Comparison of ENCODE assay signal across 7 mouse cellular contexts in genomic region chr2:28467860-28468485, GRCm38 (mm10). TPM values are rescaled to one million over a fixed set of nuclear protein-coding genes. Genes with fewer than 3 reads are reported as not detected.
DNase-seq lines count a peak whose midpoint lies in the region; ATAC-seq lines count a peak whose summit lies in the region.

TSS of gene Mrps2 (plus strand) at chr2:28468066.

- peak within 1 kb of the TSS; percentile 96 for H3K4me3 ChIP-seq in embryonic facial prominence, embryonic 11.5 days (ENCODE audit: low read depth, low read length)
- H3K4me3 ChIP-seq in limb, embryonic 11.5 days (ENCODE audit: low read depth, low read length), result peak within 1 kb of the TSS; percentile 61
- peak within 1 kb of the TSS; percentile 97 for H3K4me3 ChIP-seq in midbrain, embryonic 14.5 days (replicated peaks; ENCODE audit: low read depth, low read length)

- under 1% methylated on average over 50 of the region's 52 CpGs for WGBS in embryonic facial prominence, embryonic 11.5 days
- under 1% methylated on average over 52 of the region's 52 CpGs for WGBS in limb, embryonic 11.5 days
- under 1% methylated on average over 52 of the region's 52 CpGs for WGBS in midbrain, embryonic 14.5 days

- no peak within 1 kb of the TSS for H3K27ac ChIP-seq in embryonic facial prominence, embryonic 11.5 days (replicated peaks; ENCODE audit: low read depth, low read length)
- no peak within 1 kb of the TSS for H3K27ac ChIP-seq in limb, embryonic 11.5 days (replicated peaks; ENCODE audit: low read depth, low read length)
- H3K27ac ChIP-seq in midbrain, embryonic 14.5 days (replicated peaks; ENCODE audit: low read depth, low read length), result 0 out of 2 replicates have a peak within 1 kb of the TSS, but pooled peaks have one; percentile 8

- H3K36me3 ChIP-seq in embryonic facial prominence, embryonic 11.5 days (replicated peaks; ENCODE audit: control insufficient read depth, insufficient read depth, low read depth, low read length), result peaks cover 14% of the 10 kb centered on the region
- H3K36me3 ChIP-seq in limb, embryonic 11.5 days (ENCODE audit: control insufficient read depth, insufficient read depth, low read length), result peaks cover 12% of the 10 kb centered on the region
- peaks cover 37% of the 10 kb centered on the region for H3K36me3 ChIP-seq in midbrain, embryonic 14.5 days (ENCODE audit: control insufficient read depth, insufficient read depth, low read length)

- no peaks in the 10 kb centered on the region for H3K4me1 ChIP-seq in embryonic facial prominence, embryonic 11.5 days (ENCODE audit: control insufficient read depth, insufficient read depth, low read length)
- H3K4me1 ChIP-seq in limb, embryonic 11.5 days (ENCODE audit: control insufficient read depth, insufficient read depth, low read length), result peaks cover 2% of the 10 kb centered on the region
- peaks cover 17% of the 10 kb centered on the region for H3K4me1 ChIP-seq in midbrain, embryonic 14.5 days (ENCODE audit: control insufficient read depth, insufficient read depth, low read length)

- peak; percentile 94 for DNase-seq in adrenal gland, postnatal 10 days
- DNase-seq in embryonic facial prominence, embryonic 11.5 days (ENCODE audit: low spot score), result peak; percentile 91
- DNase-seq in heart, adult 11 months, result peak; percentile 98
- peak; percentile 86 for DNase-seq in kidney, adult 18-20 months
- DNase-seq in limb, embryonic 11.5 days (ENCODE audit: low spot score), result peak; percentile 92
- peak; percentile 94 for DNase-seq in midbrain, embryonic 14.5 days
- peak; percentile 63 to 84 for DNase-seq in spleen, adult 18-20 months

- peak within 1 kb of the TSS; percentile 43 for H3K4me2 ChIP-seq in embryonic facial prominence, embryonic 11.5 days (ENCODE audit: low read depth, low read length)
- peak within 1 kb of the TSS; percentile 76 for H3K4me2 ChIP-seq in limb, embryonic 11.5 days (ENCODE audit: low read depth, severe bottlenecking)
- peak within 1 kb of the TSS; percentile 72 for H3K4me2 ChIP-seq in midbrain, embryonic 14.5 days (ENCODE audit: low read length)

- peak; percentile 88 for ATAC-seq in embryonic facial prominence, embryonic 11.5 days (replicated peaks; ENCODE audit: insufficient number of reproducible peaks, low FRiP score, low TSS enrichment, low read depth)
- peak; percentile 78; the same call in 1 of the 2 replicates for ATAC-seq in limb, embryonic 11.5 days (ENCODE audit: insufficient number of reproducible peaks, low FRiP score, low TSS enrichment, low read depth)
- peak; percentile 89 for ATAC-seq in midbrain, embryonic 14.5 days (ENCODE audit: low FRiP score, low TSS enrichment)

- peak within 1 kb of the TSS; percentile 93 for H3K9ac ChIP-seq in embryonic facial prominence, embryonic 11.5 days (replicated peaks; ENCODE audit: low read length)
- H3K9ac ChIP-seq in limb, embryonic 11.5 days (ENCODE audit: low read length), result peak within 1 kb of the TSS; percentile 73
- H3K9ac ChIP-seq in midbrain, embryonic 14.5 days (replicated peaks; ENCODE audit: low read length), result peak within 1 kb of the TSS; percentile 87

- H3K27me3 ChIP-seq in embryonic facial prominence, embryonic 11.5 days (ENCODE audit: control insufficient read depth, insufficient read depth, low read length), result no peaks in the 10 kb centered on the region; the same call in 1 of the 2 replicates
- H3K27me3 ChIP-seq in limb, embryonic 11.5 days (ENCODE audit: control insufficient read depth, insufficient read depth, low read length), result no peaks in the 10 kb centered on the region
- no peaks in the 10 kb centered on the region for H3K27me3 ChIP-seq in midbrain, embryonic 14.5 days (ENCODE audit: control insufficient read depth, insufficient read depth, low read length)

- no peaks in the 10 kb centered on the region for H3K9me3 ChIP-seq in embryonic facial prominence, embryonic 11.5 days (replicated peaks; ENCODE audit: control insufficient read depth, low read length)
- H3K9me3 ChIP-seq in limb, embryonic 11.5 days (ENCODE audit: control insufficient read depth, low read length), result no peaks in the 10 kb centered on the region
- H3K9me3 ChIP-seq in midbrain, embryonic 14.5 days (ENCODE audit: control insufficient read depth, low read length), result no peaks in the 10 kb centered on the region

RNA-seq across cellular contexts. Expression of gene Mrps2, which starts in this region (rescaled TPM):
- 10 to 100 TPM; 64.6 to 75.6 TPM for total RNA-seq in adrenal gland, postnatal 10 days (2021)
- polyA plus RNA-seq in embryonic facial prominence, embryonic 11.5 days (2014; fragmentation: Nextera tagmentation; extraction: Ambion mirVana), result 68.4 and 71.4 TPM in 2 replicates
- 70.4 and 72.9 TPM in 2 replicates for polyA plus RNA-seq in limb, embryonic 11.5 days (2014; fragmentation: Nextera tagmentation; extraction: Ambion mirVana)
- polyA plus RNA-seq in midbrain, embryonic 14.5 days (2014; fragmentation: Nextera tagmentation; extraction: Ambion mirVana), result 47.0 and 51.2 TPM in 2 replicates
